Mouse (Mus musculus) heart, embryonic 16.5 days (tissue): ENCODE data around the gene Dvl3. TPM values are rescaled to one million over a fixed set of nuclear protein-coding genes. Genes with fewer than 3 reads are reported as not detected.

Experiments used
- ATAC-seq: fragments of 200-750 bp; cut with Nextera tagmentation; replicated peaks from 2 replicates; pipeline ENCODE4 v1.8.0; 2017; ENCODE audit warnings: moderate number of reproducible peaks; ENCODE audit not compliant: insufficient read depth, low FRiP score; ENCODE audit errors: extremely low read depth
- H3K27ac ChIP-seq: fragments of 300-500 bp; sonication (generic); 2 replicates; pipeline ENCODE4 v1.5.1; 2014; ENCODE audit warnings: mild to moderate bottlenecking, low read length, control low read depth, moderate library complexity
- H3K27me3 ChIP-seq: fragments of 300-500 bp; sonication (generic); 2 replicates; pipeline ENCODE4 v1.6.1; 2014; ENCODE audit warnings: low read length, mixed read lengths; ENCODE audit not compliant: control insufficient read depth, insufficient read depth
- H3K36me3 ChIP-seq: fragments of 300-500 bp; sonication (generic); 2 replicates; pipeline ENCODE4 v1.6.1; 2014; ENCODE audit not compliant: control insufficient read depth, insufficient read depth
- H3K4me1 ChIP-seq: fragments of 300-500 bp; sonication (generic); 2 replicates; pipeline ENCODE4 v1.6.1; 2014; ENCODE audit warnings: low read length, mixed read lengths; ENCODE audit not compliant: control insufficient read depth, insufficient read depth
- H3K4me2 ChIP-seq: fragments of 300-500 bp; sonication (generic); 2 replicates; pipeline ENCODE4 v1.6.1; 2014; ENCODE audit warnings: low read depth, mild to moderate bottlenecking, control low read depth, low read length
- H3K4me3 ChIP-seq: fragments of 300-500 bp; sonication (generic); 2 replicates; pipeline ENCODE4 v1.5.1; 2014; ENCODE audit warnings: mild to moderate bottlenecking, control low read depth, low read length
- H3K9ac ChIP-seq: fragments of 300-500 bp; sonication (generic); 2 replicates; pipeline ENCODE4 v1.6.1; 2014; ENCODE audit warnings: low read length, control low read depth
- H3K9me3 ChIP-seq: fragments of 300-500 bp; sonication (generic); replicated peaks from 2 replicates; pipeline ENCODE4 v1.6.1; 2016; ENCODE audit warnings: low read length; ENCODE audit not compliant: control insufficient read depth
- WGBS: fragments of 180-500 bp; shearing (Covaris S2); extraction: QIAGEN DNeasy Blood & Tissue Kit; methylation state at CpG from one replicate; pipeline ENCODE4 v1.1.7; 2014; 5-methylcytosine and 5-hydroxymethylcytosine counted together
- polyA plus RNA-seq: library from polyadenylated mRNA; unstranded; fragments of >200 nt; fragmentation: Nextera tagmentation; extraction: Ambion mirVana; gene quantifications from 2 replicates; pipeline ENCODE4 v1.2.1, GENCODE M21; 2015

Dvl3 gene
- 18.3 and 18.9 TPM in 2 replicates for polyA plus RNA-seq

GRCm38 (mm10) chr16:20516726-20517201, at the start of gene Dvl3:
Dvl3 (plus strand) TSS chr16:20516982.
- H3K4me2 ChIP-seq, result peak within 1 kb of the TSS; percentile 81
- no peaks in the 10 kb centered on the region for H3K27me3 ChIP-seq
- H3K4me1 ChIP-seq, result peaks cover 22% of the 10 kb centered on the region
- H3K9ac ChIP-seq, result peak within 1 kb of the TSS; percentile 100
- H3K27ac ChIP-seq, result peak within 1 kb of the TSS; percentile 93
- H3K9me3 ChIP-seq, result no peaks in the 10 kb centered on the region
- ATAC-seq, result peak; percentile 98
- peaks cover 11% of the 10 kb centered on the region; the same call in 1 of the 2 replicates for H3K36me3 ChIP-seq
- 1% methylated on average over 51 of the region's 55 CpGs for WGBS
- peak within 1 kb of the TSS; percentile 96 for H3K4me3 ChIP-seq

GRCm38 (mm10) chr16:20470981-20471380, 45.8 kb upstream of the Dvl3 start:
- ATAC-seq, result no peak
- no peaks in the 10 kb centered on the region for H3K9me3 ChIP-seq
- no peak overlapping the region for H3K9ac ChIP-seq
- WGBS, result 91% methylated on average over 2 of the region's 2 CpGs
- no peak overlapping the region for H3K4me2 ChIP-seq
- no peaks in the 10 kb centered on the region for H3K4me1 ChIP-seq
- H3K36me3 ChIP-seq, result no peaks in the 10 kb centered on the region
- H3K27me3 ChIP-seq, result no peaks in the 10 kb centered on the region
- no peak overlapping the region for H3K27ac ChIP-seq
- no peak overlapping the region for H3K4me3 ChIP-seq

- WGBS, result 82% methylated on average over 1 of the region's 1 CpGs
- H3K9ac ChIP-seq, result no peak overlapping the region
Measured at GRCm38 (mm10) chr16:20471686-20472085, 45.1 kb upstream of the Dvl3 start.

GRCm38 (mm10) chr16:20473748-20474147, 43.0 kb upstream of the Dvl3 start:
- ATAC-seq, result no peak
- Histone ChIP-seq H3K9ac (no peak overlapping the region), H3K27me3 (no peaks in the 10 kb centered on the region), H3K4me1 (peaks cover 13% of the 10 kb centered on the region), H3K4me2 (no peak overlapping the region), H3K27ac (no peak overlapping the region), H3K4me3 (no peak overlapping the region), H3K36me3 (no peaks in the 10 kb centered on the region), H3K9me3 (0 out of 2 replicates have a peak, but pooled peaks cover 2% of the 10 kb centered on the region)
- WGBS, result 83% methylated on average over 1 of the region's 1 CpGs

More at GRCm38 (mm10) chr16:20471686-20472085, 45.1 kb upstream of the Dvl3 start:
- Histone ChIP-seq H3K4me2 (no peak overlapping the region), H3K4me3 (no peak overlapping the region), H3K4me1 (peaks cover 4% of the 10 kb centered on the region; the same call in 1 of the 2 replicates), H3K9me3 (no peaks in the 10 kb centered on the region), H3K27ac (no peak overlapping the region), H3K27me3 (no peaks in the 10 kb centered on the region), H3K36me3 (no peaks in the 10 kb centered on the region)
- ATAC-seq, result no peak

- Histone ChIP-seq H3K4me1 (peaks cover 13% of the 10 kb centered on the region), H3K9ac (no peak overlapping the region), H3K4me2 (no peak overlapping the region), H3K36me3 (no peaks in the 10 kb centered on the region), H3K4me3 (no peak overlapping the region), H3K27me3 (no peaks in the 10 kb centered on the region), H3K27ac (no peak overlapping the region), H3K9me3 (0 out of 2 replicates have a peak, but pooled peaks cover 2% of the 10 kb centered on the region)
- no peak for ATAC-seq
- WGBS, result 71% methylated on average over 8 of the region's 8 CpGs
Measured at GRCm38 (mm10) chr16:20474211-20474610, 42.6 kb upstream of the Dvl3 start.

GRCm38 (mm10) chr16:20474786-20475185, 42.0 kb upstream of the Dvl3 start:
- H3K27ac ChIP-seq, result no peak overlapping the region; the same call in 1 of the 2 replicates
- no peak overlapping the region for H3K4me3 ChIP-seq
- no peak overlapping the region for H3K9ac ChIP-seq
- H3K9me3 ChIP-seq, result 0 out of 2 replicates have a peak, but pooled peaks cover 2% of the 10 kb centered on the region
- H3K27me3 ChIP-seq, result no peaks in the 10 kb centered on the region
- no peak overlapping the region for H3K4me2 ChIP-seq
- 94% methylated on average over 6 of the region's 6 CpGs for WGBS
- H3K36me3 ChIP-seq, result no peaks in the 10 kb centered on the region
- peaks cover 13% of the 10 kb centered on the region for H3K4me1 ChIP-seq
- ATAC-seq, result no peak

- Histone ChIP-seq H3K4me3 (no peak overlapping the region), H3K4me1 (peaks cover 13% of the 10 kb centered on the region), H3K27ac (no peak overlapping the region; the same call in 1 of the 2 replicates), H3K4me2 (no peak overlapping the region), H3K9ac (no peak overlapping the region), H3K36me3 (no peaks in the 10 kb centered on the region), H3K9me3 (0 out of 2 replicates have a peak, but pooled peaks cover 2% of the 10 kb centered on the region), H3K27me3 (no peaks in the 10 kb centered on the region)
- 91% methylated on average over 1 of the region's 1 CpGs for WGBS
- no peak for ATAC-seq
Measured at GRCm38 (mm10) chr16:20475335-20475734, 41.4 kb upstream of the Dvl3 start.

GRCm38 (mm10) chr16:20476857-20477256, 39.9 kb upstream of the Dvl3 start:
- Histone ChIP-seq H3K4me2 (no peak overlapping the region), H3K9ac (peak overlapping the region; percentile 36; the same call in 1 of the 2 replicates), H3K27me3 (no peaks in the 10 kb centered on the region), H3K27ac (peak overlapping the region; percentile 96), H3K36me3 (no peaks in the 10 kb centered on the region), H3K9me3 (0 out of 2 replicates have a peak, but pooled peaks cover 2% of the 10 kb centered on the region), H3K4me3 (no peak overlapping the region), H3K4me1 (peaks cover 13% of the 10 kb centered on the region)
- ATAC-seq, result peak; percentile 91
- 6% methylated on average over 1 of the region's 1 CpGs for WGBS

GRCm38 (mm10) chr16:20477270-20477669, 39.5 kb upstream of the Dvl3 start:
- 21% methylated on average over 3 of the region's 3 CpGs for WGBS
- Histone ChIP-seq H3K36me3 (no peaks in the 10 kb centered on the region), H3K4me1 (peaks cover 13% of the 10 kb centered on the region), H3K27me3 (no peaks in the 10 kb centered on the region), H3K27ac (peak overlapping the region; percentile 96), H3K4me2 (no peak overlapping the region), H3K9me3 (0 out of 2 replicates have a peak, but pooled peaks cover 2% of the 10 kb centered on the region), H3K9ac (peak overlapping the region; percentile 36; the same call in 1 of the 2 replicates), H3K4me3 (no peak overlapping the region)
- peak; percentile 73 for ATAC-seq
